ENCODE assay signal across 9 mouse cellular contexts in the genomic region with DNA sequence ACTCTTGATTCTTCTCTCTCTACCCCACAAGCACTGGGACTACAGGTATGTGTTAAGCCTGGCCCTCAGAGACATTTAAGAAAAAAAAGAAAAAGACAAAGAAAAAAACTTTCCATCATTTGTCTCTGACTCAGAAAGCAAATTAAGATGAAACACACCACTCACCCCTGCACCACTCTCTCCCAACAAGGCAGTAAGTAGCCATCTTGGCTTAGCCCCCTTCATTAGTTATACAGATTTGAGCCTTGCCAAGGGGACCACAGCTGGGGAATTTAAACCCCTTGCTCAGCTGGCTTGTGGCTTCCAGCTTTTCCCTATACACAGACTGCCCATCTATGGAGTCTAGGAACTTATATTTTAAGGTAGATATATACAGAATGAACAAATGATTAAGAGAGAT. TPM values are rescaled to one million over a fixed set of nuclear protein-coding genes. Genes with fewer than 3 reads are reported as not detected.
A peak's percentile ranks its signal among the peaks of the same experiment; 100 is the strongest.
DNase-seq lines count a peak whose midpoint lies in the region; ATAC-seq and TF ChIP-seq lines count a peak whose summit lies in the region.
"Had no signal": no experiment of that assay in that cellular context is flagged by ENCODE, and none has a peak within 500 bp of the region (broad histone marks: within the 10 kb centered on the region; RNA-seq: fewer than 3 reads in every experiment).

No protein-coding gene starts in this region.

- no peak for TF ChIP-seq RAD21 in CH12.LX (IDR thresholded peaks at IDR 0.05; ENCODE audit: low read depth, low read length)

- peaks cover 2 to 19% of the 10 kb centered on the region in 2 experiments for H3K36me3 ChIP-seq in CH12.LX (replicated peaks in 1 of 2; ENCODE audit: control insufficient read depth in 1 of 2, insufficient read depth in 1 of 2, low read length in 1 of 2)
- no peaks in the 10 kb centered on the region for H3K36me3 ChIP-seq in forebrain, embryonic 14.5 days (ENCODE audit: control insufficient read depth, insufficient read depth, low read length)
- no peaks in the 10 kb centered on the region for H3K36me3 ChIP-seq in midbrain, embryonic 10.5 days
- H3K36me3 ChIP-seq: liver, embryonic 12.5 days had no signal

- H3K79me2 ChIP-seq in CH12.LX (replicated peaks; ENCODE audit: control insufficient read depth, extremely low read depth, insufficient read depth, poor library complexity, severe bottlenecking), result peaks cover 59% of the 10 kb centered on the region

- TF ChIP-seq CTCF in CH12.LX (conservative IDR thresholded peaks at IDR 0.05 in 1 of 2, IDR thresholded peaks at IDR 0.05 in 1 of 2; ENCODE audit: low read depth in 2 of 2, low read length in 2 of 2), result no peak

- H3K4me3 ChIP-seq in CH12.LX (replicated peaks in 1 of 3; ENCODE audit: low read depth in 2 of 3, low read length in 2 of 3, poor library complexity in 1 of 3), result peak overlapping the region; percentile 53 to 88 (median 74)
- H3K4me3 ChIP-seq in forebrain, embryonic 14.5 days (ENCODE audit: low read depth, low read length), result no peak overlapping the region
- H3K4me3 ChIP-seq in midbrain, embryonic 10.5 days, result peak overlapping the region; percentile 65

- H3K4me1 ChIP-seq in CH12.LX (ENCODE audit: control insufficient read depth in 1 of 2, insufficient read depth in 2 of 2), result peaks cover 4 to 37% of the 10 kb centered on the region in 2 experiments; a peak in 3 of 4 replicates
- peaks cover 4% of the 10 kb centered on the region; the same call in 1 of the 2 replicates for H3K4me1 ChIP-seq in forebrain, embryonic 14.5 days (ENCODE audit: control insufficient read depth, insufficient read depth, low read length)
- H3K4me1 ChIP-seq in midbrain, embryonic 10.5 days, result peaks cover 29% of the 10 kb centered on the region

- dilution Hi-C loops in CH12.LX (cut with MboI; ENCODE audit: extremely low pct_ligation_motif_present, extremely low pct_unique_long_range_greater_than_20kb, low sequenced_read_pairs), result no loop called here

- no peaks in the 10 kb centered on the region for H3K9me3 ChIP-seq in CH12.LX (replicated peaks; ENCODE audit: low read length)
- no peaks in the 10 kb centered on the region for H3K9me3 ChIP-seq in forebrain, embryonic 14.5 days (replicated peaks; ENCODE audit: control insufficient read depth, low read length)
- H3K9me3 ChIP-seq in midbrain, embryonic 10.5 days (replicated peaks), result no peaks in the 10 kb centered on the region
- H3K9me3 ChIP-seq: liver, embryonic 12.5 days had no signal

- DNase-seq in A20 (ENCODE audit: low read depth, low spot score), result peak; percentile 41
- peak; percentile 58 for DNase-seq in CH12.LX (ENCODE audit: extremely low read depth)
- peak; percentile 33 for DNase-seq in forebrain, embryonic 14.5 days (ENCODE audit: low spot score)
- no peak for DNase-seq in midbrain, embryonic 10.5 days (ENCODE audit: low spot score)
- no peak for DNase-seq in testis, postnatal 14 days (ENCODE audit: low spot score)
- DNase-seq in spleen, postnatal 36 days (ENCODE audit: low spot score in 2 of 2), result no peak
- DNase-seq in layer of hippocampus, postnatal 14 days (ENCODE audit: low spot score in 2 of 2), result no peak
- DNase-seq: kidney, postnatal 36 days had no signal

- no peak overlapping the region for H3K27ac ChIP-seq in CH12.LX (ENCODE audit: insufficient read depth, low read depth)
- no peak overlapping the region for H3K27ac ChIP-seq in forebrain, embryonic 14.5 days (ENCODE audit: low read depth, low read length)
- H3K27ac ChIP-seq in midbrain, embryonic 10.5 days (replicated peaks), result peak overlapping the region; percentile 89
- H3K27ac ChIP-seq: liver, embryonic 12.5 days had no signal

- peak overlapping the region; percentile 82 for H3K9ac ChIP-seq in CH12.LX (ENCODE audit: insufficient read depth, low read depth)
- H3K9ac ChIP-seq in forebrain, embryonic 14.5 days (ENCODE audit: low read length), result no peak overlapping the region
- H3K9ac ChIP-seq: liver, embryonic 12.5 days had no signal

- TF ChIP-seq POLR2A in CH12.LX (IDR thresholded peaks at IDR 0.05; ENCODE audit: low read depth, low read length), result no peak

- no peaks in the 10 kb centered on the region for H3K27me3 ChIP-seq in CH12.LX (replicated peaks)
- no peaks in the 10 kb centered on the region for H3K27me3 ChIP-seq in forebrain, embryonic 14.5 days (replicated peaks; ENCODE audit: control insufficient read depth, insufficient read depth, low read length)
- H3K27me3 ChIP-seq in midbrain, embryonic 10.5 days (ENCODE audit: low read depth, poor library complexity, severe bottlenecking), result peaks cover 10% of the 10 kb centered on the region; the same call in 1 of the 2 replicates

- no peak for ATAC-seq in forebrain, embryonic 14.5 days
- ATAC-seq: liver, embryonic 12.5 days had no signal

- in situ Hi-C loops in CH12.LX (cut with MboI; ENCODE audit: low pct_ligation_motif_present, low pct_unique_long_range_greater_than_20kb, low sequenced_read_pairs), result no loop called here

- 0 out of 2 replicates have a peak, but pooled peaks have one; percentile 11 for TF ChIP-seq EP300 in CH12.LX (IDR thresholded peaks at IDR 0.05; ENCODE audit: low read length)

- peak overlapping the region; percentile 99 for H3K4me2 ChIP-seq in CH12.LX (ENCODE audit: insufficient read depth, low read depth, poor library complexity, severe bottlenecking)
- 0 out of 2 replicates have a peak overlapping the region, but pooled peaks have one; percentile 98 for H3K4me2 ChIP-seq in forebrain, embryonic 14.5 days (ENCODE audit: low read length)

TF ChIP-seq in CH12.LX, 34 proteins besides CTCF, POLR2A, EP300 and RAD21:
- TF ChIP-seq JUND (conservative IDR thresholded peaks at IDR 0.05; ENCODE audit: low read depth, low read length), result no peak
- TF ChIP-seq CHD1 (IDR thresholded peaks at IDR 0.05; ENCODE audit: low read depth, low read length), result peak; percentile 83; the same call in 1 of the 2 replicates
- TF ChIP-seq ZNF384 (IDR thresholded peaks at IDR 0.05; ENCODE audit: low read depth, low read length), result peak; percentile 82
- peak; percentile 16; the same call in 1 of the 2 replicates for TF ChIP-seq ETS1 (conservative IDR thresholded peaks at IDR 0.05; ENCODE audit: low read depth, low read length)
- TF ChIP-seq MAFK (IDR thresholded peaks at IDR 0.05; ENCODE audit: insufficient replicate concordance, low read length), result no peak
- TF ChIP-seq MYC (IDR thresholded peaks at IDR 0.05; ENCODE audit: low read depth, low read length), result no peak

RNA-seq across cellular contexts. Expression of gene Bcat1, which starts 1.5 kb away (rescaled TPM):
- total RNA-seq in CH12.LX (2012; rRNA removed) (129 and 141 TPM in 2 replicates), CH12.LX (2014; rRNA removed) (176 and 199 TPM in 2 replicates)
- polyA plus RNA-seq in CH12.LX (2012; ENCODE audit: insufficient read length, low read depth), result 157 and 176 TPM in 2 replicates
- polyA plus RNA-seq in forebrain, embryonic 14.5 days (2014; fragmentation: Nextera tagmentation; extraction: Ambion mirVana), result 105 and 111 TPM in 2 replicates
- 139 and 149 TPM in 2 replicates for polyA plus RNA-seq in midbrain, embryonic 10.5 days (2016; fragmentation: Nextera tagmentation; extraction: Ambion mirVana)
- 10 to 100 TPM; 88.1 to 88.7 TPM for total RNA-seq in layer of hippocampus, postnatal 14 days (2021)

RNA-seq across cellular contexts. Expression of gene Lrmp, which starts 41.0 kb away (rescaled TPM):
- 92.3 and 102 TPM in 2 replicates for total RNA-seq in CH12.LX (2012; rRNA removed)
- 155 and 171 TPM in 2 replicates for total RNA-seq in CH12.LX (2014; rRNA removed)
- polyA plus RNA-seq in CH12.LX (2012; ENCODE audit: insufficient read length, low read depth), result 163 and 180 TPM in 2 replicates
- 0.58 and 1.1 TPM in 2 replicates for polyA plus RNA-seq in forebrain, embryonic 14.5 days (2014; fragmentation: Nextera tagmentation; extraction: Ambion mirVana)
- 1.7 and 2.6 TPM in 2 replicates for polyA plus RNA-seq in midbrain, embryonic 10.5 days (2016; fragmentation: Nextera tagmentation; extraction: Ambion mirVana)
- 1 to 10 TPM; 3.3 to 3.5 TPM for total RNA-seq in layer of hippocampus, postnatal 14 days (2021)

Comparison
In these comparisons a context has a peak if more than half of its experiments do, and no peak if none do; other contexts are left out.
1. DNase-seq: peak in A20 (single experiment), CH12.LX (single experiment) and forebrain, embryonic 14.5 days (single experiment); none in midbrain, embryonic 10.5 days (single experiment), testis, postnatal 14 days (single experiment), spleen, postnatal 36 days (0 of 2) and layer of hippocampus, postnatal 14 days (0 of 2).
2. RNA of gene Lrmp, which starts 41.0 kb away (polyA plus RNA-seq): 163 to 180 TPM in CH12.LX; 1.7 to 2.6 TPM in midbrain, embryonic 10.5 days and 0.58 to 1.1 TPM in forebrain, embryonic 14.5 days; every median in the first group is over 10 times any median in the second.